Comparison of ENCODE assay signal across 8 mouse cellular contexts in the genomic region with DNA sequence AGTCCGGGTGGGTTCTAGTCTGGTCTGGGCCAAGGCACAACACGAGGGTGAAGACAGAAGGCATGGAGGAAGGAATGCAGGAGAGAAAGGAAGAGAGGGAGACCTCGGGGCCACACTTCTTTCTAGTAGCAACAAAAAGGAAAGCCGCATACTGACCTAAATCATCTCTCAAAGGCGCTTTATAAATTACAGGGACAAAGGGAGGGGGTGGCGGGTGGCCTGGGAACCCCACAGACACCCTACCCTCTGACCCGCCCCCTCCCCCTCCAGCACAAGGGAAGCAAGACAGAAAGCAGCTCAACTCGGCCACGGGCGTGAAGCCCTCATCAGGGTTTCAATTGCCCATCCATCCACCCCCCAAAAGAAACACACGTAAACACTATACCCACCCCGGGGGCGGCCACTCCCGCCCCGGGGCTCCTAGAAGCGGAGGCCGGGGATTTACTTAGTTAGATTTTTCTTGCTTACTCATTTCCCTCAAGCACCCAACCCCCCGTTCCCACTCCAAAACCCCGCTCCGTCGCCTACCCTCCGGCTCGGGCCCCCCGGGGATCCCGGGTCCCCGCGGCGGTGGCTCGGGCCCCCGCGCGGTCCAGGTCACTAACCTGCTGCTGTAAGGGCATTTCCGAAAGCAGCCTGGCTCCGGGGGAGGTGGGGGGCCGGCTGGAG. TPM values are rescaled to one million over a fixed set of nuclear protein-coding genes. Genes with fewer than 3 reads are reported as not detected.
DNase-seq lines count a peak whose midpoint lies in the region; ATAC-seq and TF ChIP-seq lines count a peak whose summit lies in the region.

No protein-coding gene starts in this region.

- DNase-seq in gastrocnemius, adult 2 months: no peak
- DNase-seq in gastrocnemius, postnatal 14 days: no peak
- peak; percentile 73 for DNase-seq in Muller cell, postnatal 12 days (ENCODE audit: inconsistent ontology term)
- peak; percentile 26 for DNase-seq in embryo, embryonic 11.5 days (ENCODE audit: low read depth, low spot score)
- DNase-seq in heart, postnatal 25 days (ENCODE audit: low spot score): peak; percentile 10
- DNase-seq in left cerebral cortex, adult 8-10 months (ENCODE audit: low spot score in 2 of 2): peak; percentile 22 to 24
- peak; percentile 91 for DNase-seq in midbrain, embryonic 11.5 days (ENCODE audit: low spot score, missing footprints)
- DNase-seq in stomach, postnatal 0 days (ENCODE audit: low spot score): peak; percentile 51

- H3K4me1 ChIP-seq in midbrain, embryonic 11.5 days (ENCODE audit: control insufficient read depth, insufficient read depth, low read length): peaks cover 12% of the 10 kb centered on the region; the same call in 1 of the 2 replicates
- H3K4me1 ChIP-seq in stomach, postnatal 0 days (replicated peaks; ENCODE audit: control insufficient read depth, insufficient read depth): 0 out of 2 replicates have a peak, but pooled peaks cover 3% of the 10 kb centered on the region

- H3K27ac ChIP-seq in gastrocnemius, adult 2 months: peak overlapping the region; percentile 92
- peak overlapping the region; percentile 92 for H3K27ac ChIP-seq in midbrain, embryonic 11.5 days (ENCODE audit: low read depth, low read length)
- H3K27ac ChIP-seq in stomach, postnatal 0 days (replicated peaks): peak overlapping the region; percentile 98

- H3K4me3 ChIP-seq in gastrocnemius, adult 2 months: peak overlapping the region; percentile 96
- H3K4me3 ChIP-seq in midbrain, embryonic 11.5 days (ENCODE audit: low read depth, low read length): peak overlapping the region; percentile 96
- H3K4me3 ChIP-seq in stomach, postnatal 0 days (ENCODE audit: low read depth, low read length): peak overlapping the region; percentile 90

- TF ChIP-seq CTCF in gastrocnemius, adult 2 months (IDR thresholded peaks at IDR 0.05): no peak
- no peak for TF ChIP-seq CTCF in stomach, postnatal 0 days (IDR thresholded peaks at IDR 0.05; ENCODE audit: low read depth)

- H3K9me3 ChIP-seq in midbrain, embryonic 11.5 days (ENCODE audit: control insufficient read depth, low read length): no peaks in the 10 kb centered on the region
- H3K9me3 ChIP-seq in stomach, postnatal 0 days (ENCODE audit: control insufficient read depth, low read length): no peaks in the 10 kb centered on the region

- no peak for TF ChIP-seq EP300 in stomach, postnatal 0 days (optimal IDR thresholded peaks at IDR 0.05)

- no peaks in the 10 kb centered on the region for H3K36me3 ChIP-seq in midbrain, embryonic 11.5 days (ENCODE audit: control insufficient read depth, insufficient read depth, low read length)
- H3K36me3 ChIP-seq in stomach, postnatal 0 days (ENCODE audit: control insufficient read depth, insufficient read depth, low read length): 0 out of 2 replicates have a peak, but pooled peaks cover 3% of the 10 kb centered on the region

- intact Hi-C loops in gastrocnemius, adult 2 months (cut with DNase I): loop anchor here (10.0 kb wide), 1 partner anchor 251 kb away; no protein-coding TSS in a partner anchor
- intact Hi-C loops in gastrocnemius, postnatal 14 days (cut with DNase I; ENCODE audit: low total_unique reads): loop anchor here (2.0 kb wide), 1 partner anchor 125 kb away; no protein-coding TSS in a partner anchor
- intact Hi-C loops in heart, postnatal 25 days (cut with DNase I): loop anchor here (2.0 to 5.0 kb wide), 2 partner anchors 125 to 1031 kb away; a partner anchor contains a TSS

- 1% methylated on average over 35 of the region's 35 CpGs for WGBS in midbrain, embryonic 11.5 days
- under 1% methylated on average over 34 of the region's 35 CpGs for WGBS in stomach, postnatal 0 days

- no peaks in the 10 kb centered on the region for H3K27me3 ChIP-seq in midbrain, embryonic 11.5 days (ENCODE audit: control insufficient read depth, insufficient read depth, low read length)
- H3K27me3 ChIP-seq in stomach, postnatal 0 days (ENCODE audit: control insufficient read depth, insufficient read depth, low read length): no peaks in the 10 kb centered on the region

- no peak for ATAC-seq in midbrain, embryonic 11.5 days (ENCODE audit: low FRiP score)
- no peak for ATAC-seq in stomach, postnatal 0 days (ENCODE audit: low FRiP score, low TSS enrichment)

- H3K9ac ChIP-seq in midbrain, embryonic 11.5 days (ENCODE audit: low read length): peak overlapping the region; percentile 100
- H3K9ac ChIP-seq in stomach, postnatal 0 days (ENCODE audit: low read length): peak overlapping the region; percentile 95

- peak overlapping the region; percentile 69 for H3K4me2 ChIP-seq in midbrain, embryonic 11.5 days
- H3K4me2 ChIP-seq in stomach, postnatal 0 days (replicated peaks; ENCODE audit: low read depth): peak overlapping the region; percentile 100

RNA-seq across cellular contexts. Expression of a gene that starts 2.2 kb away (rescaled TPM):
- 10 to 100 TPM in 1 of 2 experiments, 1 to 10 TPM in 1; 9.6 to 10.8 TPM for total RNA-seq in gastrocnemius, adult 2 months (2021)
- total RNA-seq in gastrocnemius, postnatal 14 days (2021): 10 to 100 TPM in 1 of 2 experiments, 1 to 10 TPM in 1; 7.9 to 11.0 TPM
- 1 to 10 TPM; 5.3 to 5.6 TPM for total RNA-seq in heart, postnatal 25 days (2021)
- total RNA-seq in left cerebral cortex, adult 8-10 months (2022): 10 to 100 TPM; 18.5 to 21.3 (median 20.4) TPM
- 16.5 and 17.7 TPM in 2 replicates for polyA plus RNA-seq in midbrain, embryonic 11.5 days (2014; fragmentation: Nextera tagmentation; extraction: Ambion mirVana)
- polyA plus RNA-seq in stomach, postnatal 0 days (2015; fragmentation: Nextera tagmentation; extraction: Ambion mirVana): 2.5 and 2.6 TPM in 2 replicates

Comparison
In these comparisons a context has a peak if more than half of its experiments do, and no peak if none do; other contexts are left out.
1. DNase-seq: peak in Muller cell, postnatal 12 days (single experiment), embryo, embryonic 11.5 days (single experiment), heart, postnatal 25 days (single experiment), left cerebral cortex, adult 8-10 months (2 of 2), midbrain, embryonic 11.5 days (single experiment) and stomach, postnatal 0 days (single experiment); none in gastrocnemius, adult 2 months (single experiment) and gastrocnemius, postnatal 14 days (single experiment).
2. Peak in every context shown above with its lines, with median percentiles within 50 percentile points of each other: H3K27ac ChIP-seq and H3K4me3 ChIP-seq.